Mouse (Mus musculus) retina, embryonic 14.5 days (tissue): ENCODE data around the gene Rock2.

Experiments
- DNase-seq: peaks from one replicate; pipeline ENCODE4 v3.0.0-alpha.2; 2015; ENCODE audit warnings: low spot score

Rock2 gene

GRCm38 (mm10) chr12:16872006-16872405 is 22.7 kb upstream of the Rock2 start:
- DNase-seq, result no peak

GRCm38 (mm10) chr12:16872926-16873464 is 21.7 kb upstream of the Rock2 start:
- no peak for DNase-seq

DNA sequence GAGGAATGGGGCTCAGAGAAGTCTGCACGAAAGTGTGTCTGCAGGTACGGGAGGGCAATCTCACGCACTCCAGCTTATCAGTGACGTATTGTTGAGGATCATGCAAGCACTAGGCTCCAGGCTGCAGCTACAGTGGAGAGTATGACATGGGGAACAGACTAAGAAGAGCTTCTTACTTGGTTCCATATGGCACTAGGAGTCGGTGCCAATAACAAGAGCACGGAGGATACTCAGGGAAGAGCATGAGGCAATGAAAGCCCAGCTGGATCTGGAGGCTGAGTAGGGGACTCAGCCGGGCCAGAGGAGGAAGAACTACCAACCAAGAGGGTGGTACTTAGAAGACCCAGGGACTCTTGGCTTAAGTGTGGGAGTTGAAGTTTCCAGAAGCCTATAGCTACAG is 21.1 kb upstream of the Rock2 start:
- no peak for DNase-seq

DNA sequence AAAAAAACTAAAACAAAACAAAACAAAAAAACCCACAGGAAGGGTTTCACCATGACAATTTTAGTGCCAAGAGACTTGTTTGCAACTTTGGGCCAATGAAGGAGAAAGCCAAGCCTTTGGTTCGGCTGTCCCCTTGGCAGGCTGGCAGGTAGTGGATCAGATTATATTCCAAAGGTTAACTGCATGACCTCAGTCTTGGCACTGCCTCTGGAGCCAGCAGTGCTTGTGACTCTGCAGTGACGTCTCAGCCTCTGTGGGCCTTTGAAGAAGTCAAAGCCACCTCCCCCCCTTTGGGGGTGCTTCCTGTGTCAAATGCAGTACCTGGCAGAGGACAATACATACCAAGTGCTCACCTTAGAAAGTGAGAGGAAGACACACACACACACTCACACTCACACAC is 20.6 kb upstream of the Rock2 start:
- DNase-seq, result no peak

DNA sequence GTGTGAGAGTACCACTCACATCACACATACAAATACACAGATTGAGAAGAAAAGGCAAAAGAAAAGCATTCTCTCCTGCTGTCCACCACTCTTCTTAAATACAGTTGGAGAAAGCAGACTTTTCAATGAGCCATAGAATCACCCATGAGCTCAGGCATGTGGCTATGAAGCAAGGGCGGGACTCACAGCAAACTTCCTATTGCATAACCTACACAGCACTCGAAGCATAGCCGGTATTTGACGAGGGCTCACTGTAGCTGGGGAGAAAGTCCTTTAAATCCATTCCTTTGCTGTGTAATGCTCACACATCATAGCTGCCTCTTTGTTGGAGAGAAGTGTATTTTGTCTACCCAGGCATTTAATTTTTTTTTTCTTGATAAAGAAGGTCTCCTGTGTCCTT is 19.4 kb upstream of the Rock2 start:
- no peak for DNase-seq

- DNase-seq, result no peak
Observed at GRCm38 (mm10) chr12:16875678-16876077, 19.0 kb upstream of the Rock2 start.

- peak; percentile 25 for DNase-seq
Observed at GRCm38 (mm10) chr12:16876667-16877066, 18.0 kb upstream of the Rock2 start.

DNA sequence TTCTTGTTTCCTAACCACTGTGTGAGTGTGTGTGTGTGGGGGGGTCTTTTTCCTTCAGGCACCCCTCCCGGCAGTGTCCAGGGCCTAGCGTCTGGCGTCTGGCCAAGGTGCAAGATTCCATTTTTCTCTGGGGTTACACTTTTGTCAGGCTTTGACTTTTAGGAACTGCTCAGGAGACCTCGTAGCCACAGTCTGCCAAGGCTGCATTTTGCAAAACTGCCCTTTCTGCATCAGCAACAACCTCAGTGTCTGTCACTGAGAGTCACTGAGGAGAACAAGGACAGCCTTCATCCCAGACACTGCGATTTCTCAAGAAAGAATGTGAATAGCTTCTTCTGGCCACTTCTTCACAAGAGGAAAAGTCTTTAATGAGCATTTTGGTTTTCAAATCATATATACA is 17.6 kb upstream of the Rock2 start:
- DNase-seq, result no peak

DNA sequence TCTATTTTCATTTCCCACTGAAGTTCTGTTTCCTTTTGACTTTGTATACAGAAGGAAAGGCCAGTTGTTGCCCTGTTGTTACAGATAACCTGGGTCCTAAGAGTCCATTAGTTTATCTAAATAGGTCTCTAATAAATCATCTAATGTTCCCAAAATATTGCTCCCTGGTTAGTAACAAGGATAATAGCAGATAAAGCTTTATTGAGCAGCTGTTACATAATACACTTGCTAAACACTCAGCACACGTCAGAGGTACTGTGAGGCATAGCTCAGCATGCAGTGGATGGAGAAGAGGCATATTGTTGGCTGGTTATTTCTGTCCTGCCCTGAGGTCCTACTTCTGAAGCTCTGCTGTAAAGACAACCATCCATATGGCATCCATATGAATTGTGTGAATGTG is 17.0 kb upstream of the Rock2 start:
- no peak for DNase-seq

- no peak for DNase-seq
Observed at GRCm38 (mm10) chr12:16879369-16879768, 15.3 kb upstream of the Rock2 start.

DNA sequence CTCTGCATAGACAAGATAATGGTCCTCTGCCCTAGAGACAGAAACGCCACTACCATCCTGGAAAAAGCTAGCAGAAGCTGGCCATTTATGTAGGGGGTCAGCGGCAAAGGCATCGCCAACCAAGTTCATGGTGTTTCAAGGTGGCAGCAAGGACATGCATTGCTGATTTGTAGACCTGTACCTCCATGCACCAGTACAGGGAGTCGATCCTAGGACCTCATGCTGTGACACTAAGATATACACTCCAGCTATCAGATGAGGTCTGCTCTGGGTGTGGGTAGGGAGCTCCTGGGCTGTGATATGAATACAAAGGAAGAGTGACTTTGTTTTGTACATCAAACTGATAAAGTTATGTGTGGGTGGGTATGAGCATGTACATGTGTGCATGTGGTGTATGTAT is 14.6 kb upstream of the Rock2 start:
- DNase-seq, result no peak

DNA sequence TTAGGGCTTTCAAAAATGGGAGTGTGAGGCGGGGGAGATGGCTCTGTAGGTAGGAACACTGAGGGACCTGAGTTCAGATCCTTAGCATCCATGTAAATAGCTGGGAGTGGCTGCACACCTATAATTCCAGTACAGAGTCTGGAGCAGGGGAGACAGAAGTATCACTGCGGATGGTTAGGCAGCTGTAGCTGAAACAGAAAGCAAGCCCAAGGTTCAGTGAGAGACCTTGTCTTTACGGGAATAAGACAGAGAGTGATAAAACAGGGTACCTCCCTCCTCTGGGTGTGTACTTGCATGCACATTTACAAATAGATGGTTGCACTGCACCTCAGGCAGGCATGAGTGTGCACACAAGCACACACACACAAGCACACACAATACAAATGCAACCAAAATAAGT is 12.3 kb upstream of the Rock2 start:
- no peak for DNase-seq

- no peak for DNase-seq
Observed at GRCm38 (mm10) chr12:16883111-16883510, 11.6 kb upstream of the Rock2 start.

DNA sequence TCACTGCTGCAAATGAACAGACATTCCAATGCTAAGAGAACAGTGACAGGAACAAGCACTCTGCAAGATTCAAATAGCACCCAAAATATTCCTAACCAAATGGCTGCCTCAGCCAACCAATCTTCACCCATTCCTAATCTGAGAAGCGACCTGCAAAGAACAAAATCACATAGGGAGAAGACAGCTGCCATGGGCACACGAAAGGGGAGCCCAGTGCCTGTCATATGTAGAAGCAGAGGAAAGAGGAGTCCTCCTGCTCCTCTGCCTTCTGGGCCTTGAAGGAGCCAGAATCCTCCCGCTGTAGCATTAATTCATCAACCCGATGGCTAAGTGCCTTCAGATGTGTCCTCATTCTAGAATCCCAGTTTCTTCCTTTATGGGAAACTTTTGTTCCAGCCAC is 10.2 kb upstream of the Rock2 start:
- no peak for DNase-seq

- no peak for DNase-seq
Observed at GRCm38 (mm10) chr12:16886354-16886753, 8.3 kb upstream of the Rock2 start.

- DNase-seq, result no peak
Observed at GRCm38 (mm10) chr12:16893039-16893438, 1.7 kb upstream of the Rock2 start.

- no peak for DNase-seq
Observed at GRCm38 (mm10) chr12:16893656-16894395, 869 bp upstream of the Rock2 start.

GRCm38 (mm10) chr12:16895221-16895928 is 680 bp downstream of the Rock2 start:
- DNase-seq, result peak; percentile 49

- DNase-seq, result no peak
Observed at GRCm38 (mm10) chr12:16896073-16896789, 1.5 kb downstream of the Rock2 start.

DNA sequence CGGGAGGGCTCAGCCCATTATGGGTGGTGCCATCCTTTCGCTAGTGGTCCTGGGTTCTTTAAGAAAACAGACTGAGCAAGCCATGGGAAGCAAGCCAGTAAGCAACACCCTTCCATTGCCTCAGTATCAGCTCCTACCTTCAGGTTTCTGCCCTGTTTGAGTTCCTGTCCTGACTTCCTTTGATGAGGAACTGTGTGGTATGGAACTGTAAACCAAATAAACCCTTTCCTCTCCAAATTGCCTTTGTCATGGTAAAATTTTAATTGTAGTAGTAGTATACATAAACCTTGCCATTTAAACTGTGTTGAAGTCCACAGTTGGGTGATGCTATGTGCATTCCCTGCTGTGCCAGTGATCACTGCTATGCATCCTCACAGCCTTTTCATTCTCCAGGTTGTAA is 2.5 kb downstream of the Rock2 start:
- DNase-seq, result no peak

DNA sequence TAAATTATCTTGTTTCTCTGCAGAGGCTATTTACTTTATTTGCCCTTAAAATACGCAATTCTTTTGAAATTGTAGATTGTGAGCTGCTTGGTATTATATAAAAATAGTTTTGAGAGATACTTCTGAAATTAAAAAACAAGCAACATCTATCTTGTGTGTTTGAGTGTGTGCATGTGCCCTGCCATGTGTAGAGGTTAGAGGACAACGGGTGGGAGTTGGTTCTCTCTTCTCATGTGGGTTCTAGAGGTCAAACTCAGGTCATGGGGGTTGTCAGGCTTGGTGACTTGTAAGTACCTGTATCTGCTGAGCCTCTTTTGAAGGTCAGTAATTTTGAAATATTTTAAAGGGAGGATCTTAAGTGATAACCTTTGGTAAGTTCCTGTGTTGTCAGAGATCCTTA is 3.5 kb downstream of the Rock2 start:
- no peak for DNase-seq

DNA sequence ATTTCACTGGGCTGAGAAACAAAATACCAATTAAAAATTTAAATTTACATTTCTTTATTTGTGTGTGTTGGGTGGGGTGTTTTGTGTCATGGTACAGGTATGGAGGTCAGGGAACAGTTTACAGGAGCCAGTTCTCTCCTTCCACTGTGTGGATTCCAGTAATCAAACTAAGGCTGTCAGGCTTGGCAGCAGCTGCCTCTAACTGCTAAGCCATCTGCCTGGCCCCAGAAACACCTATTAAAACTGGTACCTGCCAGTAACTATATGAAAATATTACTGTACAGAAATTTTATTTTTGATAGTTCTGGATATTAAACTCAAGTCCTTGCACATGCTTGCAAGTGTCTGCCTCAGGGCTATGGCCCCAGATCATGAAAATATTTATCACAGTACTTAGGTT is 4.1 kb downstream of the Rock2 start:
- no peak for DNase-seq
